Mouse (Mus musculus): Measurements from ENCODE around the gene Mettl16. TPM values are rescaled to one million over a fixed set of nuclear protein-coding genes. Genes with fewer than 3 reads are reported as not detected.
A peak's percentile ranks its signal among the peaks of the same experiment; 100 is the strongest.

The Mettl16 gene
- polyA plus RNA-seq, 1 experiment from 2014 or later, result 72.4 TPM

- Histone ChIP-seq H3K4me1 (peaks cover 62% of the 10 kb centered on the region), H3K4me3 (no peak overlapping the region), H3K36me3 (peaks cover 29% of the 10 kb centered on the region), H3K27ac (no peak overlapping the region), H3K9me3 (replicated peaks) (no peaks in the 10 kb centered on the region), H3K27me3 (ENCODE audit: low read depth, poor library complexity, severe bottlenecking) (no peaks in the 10 kb centered on the region)
- WGBS, result 94% methylated on average over 22 of the region's 22 CpGs
- DNase-seq (ENCODE audit: low spot score), result no peak
Observed at GRCm38 (mm10) chr11:74836225-74837055, 65.8 kb downstream of the Mettl16 start.

GRCm38 (mm10) chr11:74837056-74837693 lies 66.5 kb downstream of the Mettl16 start:
- H3K4me3 ChIP-seq, result peak overlapping the region; percentile 66
- peaks cover 60% of the 10 kb centered on the region for H3K4me1 ChIP-seq
- 48% methylated on average over 16 of the region's 16 CpGs for WGBS
- DNase-seq (ENCODE audit: low spot score), result no peak
- H3K27ac ChIP-seq, result peak overlapping the region; percentile 93
- no peaks in the 10 kb centered on the region for H3K9me3 ChIP-seq (replicated peaks)
- peaks cover 35% of the 10 kb centered on the region for H3K36me3 ChIP-seq
- no peaks in the 10 kb centered on the region for H3K27me3 ChIP-seq (ENCODE audit: low read depth, poor library complexity, severe bottlenecking)

- WGBS, result under 1% methylated on average over 54 of the region's 54 CpGs
- Histone ChIP-seq H3K27me3 (ENCODE audit: low read depth, poor library complexity, severe bottlenecking) (no peaks in the 10 kb centered on the region), H3K36me3 (peaks cover 42% of the 10 kb centered on the region), H3K9me3 (replicated peaks) (no peaks in the 10 kb centered on the region), H3K27ac (peak overlapping the region; percentile 93), H3K4me3 (peak overlapping the region; percentile 66), H3K4me1 (peaks cover 59% of the 10 kb centered on the region)
- DNase-seq (ENCODE audit: low spot score), result peak; percentile 89
Observed at GRCm38 (mm10) chr11:74837694-74838431, 67.2 kb downstream of the Mettl16 start.

GRCm38 (mm10) chr11:74838441-74838840 lies 67.8 kb downstream of the Mettl16 start:
- Histone ChIP-seq H3K36me3 (peaks cover 47% of the 10 kb centered on the region), H3K4me3 (peak overlapping the region; percentile 66), H3K27me3 (ENCODE audit: low read depth, poor library complexity, severe bottlenecking) (no peaks in the 10 kb centered on the region), H3K27ac (peak overlapping the region; percentile 93), H3K4me1 (peaks cover 59% of the 10 kb centered on the region), H3K9me3 (replicated peaks) (no peaks in the 10 kb centered on the region)
- DNase-seq (ENCODE audit: low spot score), result peak; percentile 93
- under 1% methylated on average over 35 of the region's 35 CpGs for WGBS

GRCm38 (mm10) chr11:74838971-74839370 lies 68.3 kb downstream of the Mettl16 start:
- no peak for DNase-seq (ENCODE audit: low spot score)
- no peaks in the 10 kb centered on the region for H3K27me3 ChIP-seq (ENCODE audit: low read depth, poor library complexity, severe bottlenecking)
- H3K27ac ChIP-seq, result peak overlapping the region; percentile 93
- WGBS, result 50% methylated on average over 6 of the region's 6 CpGs
- no peaks in the 10 kb centered on the region for H3K9me3 ChIP-seq (replicated peaks)
- peaks cover 55% of the 10 kb centered on the region for H3K4me1 ChIP-seq
- H3K4me3 ChIP-seq, result peak overlapping the region; percentile 66
- H3K36me3 ChIP-seq, result peaks cover 53% of the 10 kb centered on the region

GRCm38 (mm10) chr11:74839860-74840715 lies 69.5 kb downstream of the Mettl16 start:
- 93% methylated on average over 19 of the region's 19 CpGs for WGBS
- H3K27ac ChIP-seq, result no peak overlapping the region
- H3K4me1 ChIP-seq, result peaks cover 44% of the 10 kb centered on the region
- H3K9me3 ChIP-seq (replicated peaks), result no peaks in the 10 kb centered on the region
- peaks cover 64% of the 10 kb centered on the region for H3K36me3 ChIP-seq
- no peak for DNase-seq (ENCODE audit: low spot score)
- no peak overlapping the region for H3K4me3 ChIP-seq
- H3K27me3 ChIP-seq (ENCODE audit: low read depth, poor library complexity, severe bottlenecking), result no peaks in the 10 kb centered on the region

- H3K4me1 ChIP-seq, result peaks cover 42% of the 10 kb centered on the region
- no peak overlapping the region for H3K27ac ChIP-seq
Observed at GRCm38 (mm10) chr11:74840739-74841138, 70.1 kb downstream of the Mettl16 start.

GRCm38 (mm10) chr11:74841366-74841765 lies 70.7 kb downstream of the Mettl16 start:
- Histone ChIP-seq H3K36me3 (peaks cover 71% of the 10 kb centered on the region), H3K27me3 (ENCODE audit: low read depth, poor library complexity, severe bottlenecking) (no peaks in the 10 kb centered on the region), H3K4me1 (peaks cover 38% of the 10 kb centered on the region), H3K4me3 (no peak overlapping the region), H3K9me3 (replicated peaks) (no peaks in the 10 kb centered on the region), H3K27ac (no peak overlapping the region)
- whole genome bisulfite sequencing, result 87% methylated on average over 9 of the region's 9 CpGs
- no peak for DNase-seq (ENCODE audit: low spot score)

More at GRCm38 (mm10) chr11:74840739-74841138, 70.1 kb downstream of the Mettl16 start:
- H3K9me3 ChIP-seq (replicated peaks), result no peaks in the 10 kb centered on the region
- no peak for DNase-seq (ENCODE audit: low spot score)
- no peak overlapping the region for H3K4me3 ChIP-seq
- peaks cover 70% of the 10 kb centered on the region for H3K36me3 ChIP-seq
- WGBS, result 91% methylated on average over 8 of the region's 8 CpGs
- no peaks in the 10 kb centered on the region for H3K27me3 ChIP-seq (ENCODE audit: low read depth, poor library complexity, severe bottlenecking)

GRCm38 (mm10) chr11:74842045-74842444 lies 71.4 kb downstream of the Mettl16 start:
- H3K4me3 ChIP-seq, result no peak overlapping the region
- no peaks in the 10 kb centered on the region for H3K9me3 ChIP-seq (replicated peaks)
- peaks cover 65% of the 10 kb centered on the region for H3K36me3 ChIP-seq
- H3K27ac ChIP-seq, result no peak overlapping the region
- no peaks in the 10 kb centered on the region for H3K27me3 ChIP-seq (ENCODE audit: low read depth, poor library complexity, severe bottlenecking)
- WGBS, result 87% methylated on average over 13 of the region's 13 CpGs
- peaks cover 33% of the 10 kb centered on the region for H3K4me1 ChIP-seq
- no peak for DNase-seq (ENCODE audit: low spot score)

GRCm38 (mm10) chr11:74842656-74843434 lies 72.2 kb downstream of the Mettl16 start:
- WGBS, result 90% methylated on average over 22 of the region's 22 CpGs
- no peaks in the 10 kb centered on the region for H3K9me3 ChIP-seq (replicated peaks)
- peaks cover 64% of the 10 kb centered on the region for H3K36me3 ChIP-seq
- no peak overlapping the region for H3K4me3 ChIP-seq
- no peak for DNase-seq (ENCODE audit: low spot score)
- no peaks in the 10 kb centered on the region for H3K27me3 ChIP-seq (ENCODE audit: low read depth, poor library complexity, severe bottlenecking)
- peak overlapping the region; percentile 62 for H3K27ac ChIP-seq
- peaks cover 28% of the 10 kb centered on the region for H3K4me1 ChIP-seq

GRCm38 (mm10) chr11:74843435-74843714 lies 72.7 kb downstream of the Mettl16 start:
- Histone ChIP-seq H3K9me3 (replicated peaks) (no peaks in the 10 kb centered on the region), H3K27ac (peak overlapping the region; percentile 62), H3K4me1 (peaks cover 31% of the 10 kb centered on the region), H3K4me3 (no peak overlapping the region), H3K27me3 (ENCODE audit: low read depth, poor library complexity, severe bottlenecking) (no peaks in the 10 kb centered on the region), H3K36me3 (peaks cover 64% of the 10 kb centered on the region)
- WGBS, result 81% methylated on average over 2 of the region's 2 CpGs
- no peak for DNase-seq (ENCODE audit: low spot score)

GRCm38 (mm10) chr11:74843761-74844160 lies 73.1 kb downstream of the Mettl16 start:
- peaks cover 31% of the 10 kb centered on the region for H3K4me1 ChIP-seq
- 60% methylated on average over 5 of the region's 5 CpGs for WGBS
- H3K27ac ChIP-seq, result peak overlapping the region; percentile 62; the same call in 1 of the 2 replicates
- no peaks in the 10 kb centered on the region for H3K27me3 ChIP-seq (ENCODE audit: low read depth, poor library complexity, severe bottlenecking)
- no peaks in the 10 kb centered on the region for H3K9me3 ChIP-seq (replicated peaks)
- H3K36me3 ChIP-seq, result peaks cover 64% of the 10 kb centered on the region
- H3K4me3 ChIP-seq, result no peak overlapping the region
- DNase-seq (ENCODE audit: low spot score), result no peak

Data from limb, embryonic 10.5 days (tissue).